Mouse (Mus musculus): Measurements from ENCODE around the gene Hist1h1e. TPM values are rescaled to one million over a fixed set of nuclear protein-coding genes. Genes with fewer than 3 reads are reported as not detected.
A peak's percentile ranks its signal among the peaks of the same experiment; 100 is the strongest.
"Not testable (repeated sequence)": the region's sequence is repeated elsewhere in the genome, so short reads cannot be mapped to it uniquely, and the experiment has no call there.

The Hist1h1e gene
- total RNA-seq, 4 experiments from 2014 or later = 36.1 to 50.5 (median 42.7) TPM

DNA sequence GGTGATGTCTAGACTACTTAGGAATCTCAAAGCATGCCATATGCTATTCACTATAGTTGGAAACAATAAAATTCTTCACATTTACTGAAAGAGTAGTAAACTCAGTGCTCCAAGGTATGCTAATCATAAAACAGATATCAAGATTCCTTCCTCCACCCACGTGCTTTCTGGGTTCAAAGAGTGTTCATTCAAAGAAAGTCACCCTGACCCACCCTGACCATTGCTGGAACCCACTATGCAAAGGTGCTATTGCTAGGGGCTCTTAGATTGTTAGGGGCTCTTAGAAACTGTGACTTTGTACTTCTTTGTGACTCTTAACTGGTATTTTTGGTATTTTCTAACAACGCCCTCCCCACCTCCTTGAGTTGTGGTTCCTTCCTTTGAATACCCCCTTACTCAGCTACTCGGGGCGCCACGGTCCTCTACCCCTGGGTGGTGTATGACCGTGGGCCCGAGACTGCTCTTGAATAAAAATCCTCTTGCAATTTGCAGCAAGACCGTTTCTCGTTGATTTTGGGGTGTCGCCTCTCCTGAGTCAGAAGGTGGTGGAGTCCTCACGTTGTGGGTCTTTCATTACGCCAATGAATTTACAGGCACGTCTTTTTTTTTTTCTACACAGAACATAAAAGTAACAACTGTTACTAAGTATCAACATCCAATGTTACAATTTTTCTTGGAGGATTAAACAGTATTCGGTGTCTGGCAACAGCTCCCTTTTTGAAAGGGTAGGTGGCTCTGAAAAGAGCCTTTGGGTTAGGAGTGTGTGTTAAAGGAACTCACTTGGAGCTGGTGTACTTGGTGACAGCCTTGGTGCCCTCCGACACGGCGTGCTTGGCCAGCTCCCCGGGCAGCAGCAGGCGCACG lies 49.1 kb downstream of the Hist1h1e start:
- not testable (repeated sequence) for DNase-seq (ENCODE audit: low spot score in 2 of 2)

- no peak for DNase-seq (ENCODE audit: low spot score in 2 of 2)
These were observed 49.9 kb downstream of the Hist1h1e start for GRCm38 (mm10) chr13:23572218-23573033.

DNA sequence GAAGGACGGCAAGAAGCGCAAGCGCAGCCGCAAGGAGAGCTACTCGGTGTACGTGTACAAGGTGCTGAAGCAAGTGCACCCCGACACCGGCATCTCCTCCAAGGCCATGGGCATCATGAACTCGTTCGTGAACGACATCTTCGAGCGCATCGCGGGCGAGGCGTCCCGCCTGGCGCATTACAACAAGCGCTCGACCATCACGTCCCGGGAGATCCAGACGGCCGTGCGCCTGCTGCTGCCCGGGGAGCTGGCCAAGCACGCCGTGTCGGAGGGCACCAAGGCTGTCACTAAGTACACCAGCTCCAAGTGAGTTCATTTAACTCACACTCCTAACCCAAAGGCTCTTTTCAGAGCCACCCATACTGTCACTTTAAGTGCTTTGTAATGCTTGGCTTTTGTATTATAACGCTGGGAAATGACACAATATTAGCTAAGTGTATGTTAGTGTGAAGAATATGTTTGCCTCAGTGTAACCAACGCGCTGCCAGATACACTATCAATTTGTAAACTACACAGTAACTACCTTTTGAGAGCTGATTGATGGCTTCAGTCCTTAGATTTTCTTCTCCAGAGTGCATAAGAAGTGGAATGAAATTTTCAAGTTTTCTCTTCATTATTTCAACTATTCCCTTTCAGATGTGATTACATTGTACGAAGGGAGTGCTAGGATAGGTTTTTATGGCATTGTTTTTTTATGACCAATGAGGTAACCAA lies 50.7 kb downstream of the Hist1h1e start:
- not testable (repeated sequence) for DNase-seq (ENCODE audit: low spot score in 2 of 2)

- peak; percentile 71 to 79 for DNase-seq (ENCODE audit: low spot score in 2 of 2)
These were observed 51.3 kb downstream of the Hist1h1e start, which contains the start of the genes Hist1h2ae and Hist1h2bg for GRCm38 (mm10) chr13:23571022-23571503. Hist1h2ae (minus strand) TSS chr13:23571220. Hist1h2bg (plus strand) TSS chr13:23571396.

Small RNAs within 50 kb of the gene (microRNA-seq; reads per million reads assigned to microRNA genes)
- gene Gm44359 (0 reads per million in 2 experiments), gene Gm44394 (0 reads per million in 2 experiments)

Other genes starting within 250 kb of the Hist1h1e start
- 1 to 10 TPM; 8.0 to 9.0 (median 8.7) TPM for gene Abt1, start 198.7 kb downstream of the Hist1h1e start, total RNA-seq (2022)
- not detected for gene Btn1a1, start 156.7 kb downstream of the Hist1h1e start, total RNA-seq (2022)
- 1 to 10 TPM in 2 of 4 experiments, under 1 TPM in 2; 0.80 to 1.9 (median 1.1) TPM for gene Btn2a2, start 133.7 kb downstream of the Hist1h1e start, total RNA-seq (2022)
- 100 to 1,000 TPM; 236 to 302 (median 261) TPM for gene Hist1h4h, start 91.5 kb downstream of the Hist1h1e start, total RNA-seq (2022)
- gene Hist1h2af, start 88.7 kb downstream of the Hist1h1e start, total RNA-seq (2022) = 1 to 10 TPM in 3 of 4 experiments, not detected in 1; 1.6 to 6.5 (median 1.8) TPM
- 1 to 10 TPM; 1.2 to 3.4 (median 2.2) TPM for gene Hist1h3g, start 87.1 kb downstream of the Hist1h1e start, total RNA-seq (2022)
- under 1 TPM; 0.34 to 0.73 (median 0.61) TPM for gene Hist1h2bh, start 79.2 kb downstream of the Hist1h1e start, total RNA-seq (2022)
- 10 to 100 TPM; 12.5 to 15.7 (median 14.2) TPM for gene Hist1h3f, start 78.5 kb downstream of the Hist1h1e start, total RNA-seq (2022)
- 100 to 1,000 TPM; 104 to 155 (median 119) TPM for gene Hist1h4f, start 70.9 kb downstream of the Hist1h1e start, total RNA-seq (2022)
- 1 to 10 TPM; 2.5 to 3.3 (median 2.8) TPM for gene Hist1h1d, start 69.3 kb downstream of the Hist1h1e start, total RNA-seq (2022)
- gene Hist1h3e, start 60.2 kb downstream of the Hist1h1e start, total RNA-seq (2022) = 10 to 100 TPM; 34.8 to 43.2 (median 40.0) TPM
- 1 to 10 TPM; 3.3 to 7.7 (median 4.9) TPM for gene Hist1h2ae, start 51.3 kb downstream of the Hist1h1e start, total RNA-seq (2022)
- 10 to 100 TPM; 57.3 to 67.6 (median 60.8) TPM for gene Hist1h2bg, start 51.2 kb downstream of the Hist1h1e start, total RNA-seq (2022)
- gene Hist1h2bf, start 48.4 kb downstream of the Hist1h1e start, total RNA-seq (2022) = 10 to 100 TPM; 19.2 to 30.0 (median 24.4) TPM
- gene Hist1h2ad, start 48.2 kb downstream of the Hist1h1e start, total RNA-seq (2022) = 10 to 100 TPM in 1 of 4 experiments, 1 to 10 TPM in 3; 3.0 to 11.0 (median 5.7) TPM
- 10 to 100 TPM in 2 of 4 experiments, 1 to 10 TPM in 2; 8.2 to 11.5 (median 10.5) TPM for gene Hist1h3d, start 46.8 kb downstream of the Hist1h1e start, total RNA-seq (2022)
- 100 to 1,000 TPM; 106 to 128 (median 119) TPM for gene Hist1h4d, start 41.0 kb downstream of the Hist1h1e start, total RNA-seq (2022)
- 10 to 100 TPM in 2 of 4 experiments, 1 to 10 TPM in 2; 7.9 to 10.8 (median 9.3) TPM for gene Hist1h2be, start 1.4 kb downstream of the Hist1h1e start, total RNA-seq (2022)
- gene Hist1h2ac, start 61.4 kb upstream of the Hist1h1e start, total RNA-seq (2022) = 1 to 10 TPM; 1.4 to 3.1 (median 2.7) TPM
- gene Hist1h2bc, start 61.6 kb upstream of the Hist1h1e start, total RNA-seq (2022) = 10 to 100 TPM; 33.4 to 55.2 (median 44.8) TPM
- under 1 TPM in 1 of 4 experiments, not detected in 3; 0.50 TPM for gene Hist1h1t, start 73.3 kb upstream of the Hist1h1e start, total RNA-seq (2022)
- 10 to 100 TPM; 71.6 to 90.3 (median 85.0) TPM for gene Hist1h4c, start 75.9 kb upstream of the Hist1h1e start, total RNA-seq (2022)
- 1 to 10 TPM; 3.9 to 9.4 (median 7.0) TPM for gene Hfe, start 88.3 kb upstream of the Hist1h1e start, total RNA-seq (2022)
- gene Hist1h1c, start 116.2 kb upstream of the Hist1h1e start, total RNA-seq (2022) = 10 to 100 TPM; 39.1 to 69.2 (median 53.5) TPM
- 1 to 10 TPM in 3 of 4 experiments, not detected in 1; 1.7 to 3.1 (median 2.7) TPM for gene Hist1h3c, start 123.0 kb upstream of the Hist1h1e start, total RNA-seq (2022)
- gene Hist1h2bb, start 124.2 kb upstream of the Hist1h1e start, total RNA-seq (2022) = 10 to 100 TPM; 14.1 to 21.7 (median 16.7) TPM
- 10 to 100 TPM; 18.6 to 28.1 (median 23.5) TPM for gene Hist1h2ab, start 128.6 kb upstream of the Hist1h1e start, total RNA-seq (2022)
- gene Hist1h3b, start 129.7 kb upstream of the Hist1h1e start, total RNA-seq (2022) = 10 to 100 TPM in 2 of 4 experiments, 1 to 10 TPM in 2; 3.1 to 10.4 (median 8.0) TPM
- gene Hist1h4b, start 134.5 kb upstream of the Hist1h1e start, total RNA-seq (2022) = 10 to 100 TPM; 47.4 to 67.0 (median 59.9) TPM
- gene Hist1h4a, start 138.7 kb upstream of the Hist1h1e start, total RNA-seq (2022) = 10 to 100 TPM; 31.9 to 42.9 (median 37.9) TPM
- 10 to 100 TPM; 22.7 to 39.9 (median 29.0) TPM for gene Hist1h3a, start 139.8 kb upstream of the Hist1h1e start, total RNA-seq (2022)
- 10 to 100 TPM; 12.6 to 19.3 (median 16.9) TPM for gene Hist1h1a, start 141.1 kb upstream of the Hist1h1e start, total RNA-seq (2022)
- not detected for gene Trim38, start 147.4 kb upstream of the Hist1h1e start, total RNA-seq (2022)
- not detected for gene Slc17a2, start 184.4 kb upstream of the Hist1h1e start, total RNA-seq (2022)
- gene Slc17a3, start 216.9 kb upstream of the Hist1h1e start, total RNA-seq (2022) = not detected
- gene Slc17a1, start 245.2 kb upstream of the Hist1h1e start, total RNA-seq (2022) = not detected